Mouse (Mus musculus) midbrain, embryonic 12.5 days (tissue): Measurements from ENCODE around the gene Esrra. TPM values are rescaled to one million over a fixed set of nuclear protein-coding genes. Genes with fewer than 3 reads are reported as not detected.

Experiments
- ATAC-seq: fragments of 200-750 bp; cut with Nextera tagmentation; 2 replicates; pipeline ENCODE4 v1.8.0; 2017; ENCODE audit warnings: low read depth, moderate TSS enrichment, moderate library complexity; ENCODE audit not compliant: low FRiP score
- H3K27ac ChIP-seq: fragments of 300-500 bp; sonication (generic); replicated peaks from 2 replicates; pipeline ENCODE4 v1.5.1; 2016; ENCODE audit warnings: mild to moderate bottlenecking
- H3K27me3 ChIP-seq: fragments of 300-500 bp; sonication (generic); 2 replicates; pipeline ENCODE4 v1.6.1; 2016; ENCODE audit warnings: mild to moderate bottlenecking
- H3K36me3 ChIP-seq: fragments of 300-500 bp; sonication (generic); 2 replicates; pipeline ENCODE4 v1.6.1; 2016
- H3K4me1 ChIP-seq: fragments of 300-500 bp; sonication (generic); 2 replicates; pipeline ENCODE4 v1.6.1; 2016
- H3K4me2 ChIP-seq: fragments of 300-500 bp; sonication (generic); replicated peaks from 2 replicates; pipeline ENCODE4 v1.6.1; 2016; ENCODE audit warnings: mild to moderate bottlenecking, moderate library complexity
- H3K4me3 ChIP-seq: fragments of 300-500 bp; sonication (generic); 2 replicates; pipeline ENCODE4 v1.5.1; 2016; ENCODE audit warnings: mild to moderate bottlenecking
- H3K9ac ChIP-seq: fragments of 300-500 bp; sonication (generic); replicated peaks from 2 replicates; pipeline ENCODE4 v1.6.1; 2016; ENCODE audit warnings: mild to moderate bottlenecking, moderate library complexity
- H3K9me3 ChIP-seq: fragments of 300-500 bp; sonication (generic); 2 replicates; pipeline ENCODE4 v1.6.1; 2016; ENCODE audit warnings: mild to moderate bottlenecking
- WGBS: fragments of 180-500 bp; shearing (Covaris S2); methylation state at CpG from one replicate; pipeline ENCODE4 v1.1.7; 2016; 5-methylcytosine and 5-hydroxymethylcytosine counted together
- polyA plus RNA-seq: library from polyadenylated mRNA; unstranded; fragments of >200 nt; fragmentation: Nextera tagmentation; extraction: Ambion mirVana; gene quantifications from 2 replicates; pipeline ENCODE4 v1.2.1, GENCODE M21; 2016

Gene Esrra
- polyA plus RNA-seq, 1 experiment from 2014 or later: 13.9 TPM

DNA sequence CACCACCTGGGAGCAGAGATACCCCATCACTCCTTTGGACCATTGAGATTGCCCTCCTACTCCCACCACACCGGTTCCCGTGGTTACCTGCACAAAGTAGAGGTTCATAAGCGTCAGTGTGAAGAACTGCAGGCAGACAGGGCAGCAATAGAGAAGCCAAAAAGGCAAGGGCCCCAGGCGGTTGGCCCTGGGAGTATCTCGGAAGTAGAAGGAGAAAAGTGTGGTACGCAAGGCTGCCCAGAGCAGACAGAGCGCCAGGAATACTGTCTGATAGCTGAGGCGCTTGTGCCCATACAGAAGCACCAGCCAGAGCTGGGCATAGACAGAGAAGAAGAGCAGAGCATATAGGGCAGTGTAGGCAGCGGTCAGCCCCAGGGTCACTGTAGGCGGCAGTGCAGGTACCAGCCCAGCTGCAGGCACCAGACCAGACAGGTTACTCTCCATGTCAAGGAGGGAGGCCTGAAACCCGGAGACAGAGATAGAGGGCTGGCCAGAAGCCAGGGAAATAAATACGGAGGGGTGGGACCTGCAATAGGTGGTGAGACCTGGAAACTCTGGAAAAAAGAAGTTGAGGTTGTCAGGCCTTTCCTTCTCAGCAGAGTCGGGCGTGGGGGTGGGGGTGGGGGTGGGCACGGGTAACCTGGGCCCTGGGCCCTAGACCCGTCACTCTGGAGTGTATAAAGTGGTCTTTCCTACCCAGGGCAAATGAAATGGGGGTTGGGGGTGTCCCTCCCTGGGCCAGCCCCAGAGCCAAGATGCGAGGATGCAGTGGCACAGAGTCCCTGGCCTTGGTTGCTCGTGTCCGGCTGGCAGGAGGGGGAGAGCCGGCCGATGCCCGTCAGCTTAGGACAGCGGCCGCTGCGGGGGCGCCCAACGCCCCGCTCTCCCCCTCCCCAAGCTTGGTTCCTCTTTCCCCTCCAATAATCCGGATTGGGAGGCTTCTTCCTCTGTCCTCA is 19.1 kb upstream of the Esrra start:
- peak overlapping the region; percentile 94 for H3K27ac ChIP-seq

DNA sequence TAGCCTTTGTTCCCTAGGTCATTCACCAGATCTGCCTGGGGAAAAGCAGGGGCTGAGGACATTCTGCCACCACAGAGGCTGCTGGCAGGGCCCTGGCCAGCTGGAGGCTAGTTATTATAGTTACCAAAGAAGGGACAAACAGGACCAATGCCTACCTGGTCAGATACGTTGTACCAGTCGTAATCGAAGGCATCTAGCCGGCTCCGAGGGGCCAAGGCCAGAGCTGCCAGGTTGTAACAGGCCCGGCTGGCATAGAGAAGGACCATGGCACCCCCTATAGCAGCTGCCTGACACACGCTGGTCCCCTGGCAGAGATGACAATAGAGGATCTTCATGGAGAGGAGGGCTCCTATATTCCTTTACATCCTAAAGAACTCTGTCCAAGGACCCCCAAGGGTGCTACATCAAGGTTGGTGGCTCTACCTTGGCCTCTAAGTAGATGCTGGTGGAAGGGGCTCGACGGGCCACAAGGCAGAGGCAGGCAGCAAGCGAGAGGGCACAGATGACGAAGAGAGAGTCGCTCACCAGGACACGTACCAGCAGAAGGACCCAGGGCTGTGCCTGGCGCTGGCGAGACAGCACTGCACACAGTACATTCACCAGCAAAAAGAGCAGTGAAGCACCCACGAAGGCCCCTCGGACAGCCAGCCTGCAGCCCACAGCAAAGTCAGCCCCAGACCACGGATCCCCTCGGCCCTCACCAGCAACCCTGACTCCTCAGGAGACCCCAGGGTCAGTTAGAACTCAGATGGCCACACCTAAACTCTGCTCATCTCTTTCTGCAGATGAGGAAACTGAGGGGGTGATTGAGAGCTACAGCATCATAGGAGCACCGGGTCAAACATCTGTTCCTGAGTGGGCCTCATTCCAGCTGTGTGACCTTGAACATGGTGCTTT is 17.7 kb upstream of the Esrra start:
- H3K9me3 ChIP-seq: no peaks in the 10 kb centered on the region
- 89% methylated on average over 20 of the region's 20 CpGs for WGBS
- H3K27me3 ChIP-seq: peaks cover 31% of the 10 kb centered on the region
- no peak for ATAC-seq
- peak overlapping the region; percentile 98 for H3K4me2 ChIP-seq
- H3K36me3 ChIP-seq: no peaks in the 10 kb centered on the region
- H3K4me3 ChIP-seq: no peak overlapping the region
- H3K27ac ChIP-seq: no peak overlapping the region
- peaks cover 33% of the 10 kb centered on the region for H3K4me1 ChIP-seq
- H3K9ac ChIP-seq: peak overlapping the region; percentile 37; the same call in 1 of the 2 replicates

More for the DNA sequence above, 19.1 kb upstream of the Esrra start:
- Histone ChIP-seq H3K27me3 (peaks cover 18% of the 10 kb centered on the region), H3K9me3 (no peaks in the 10 kb centered on the region), H3K4me1 (peaks cover 32% of the 10 kb centered on the region), H3K4me3 (peak overlapping the region; percentile 77), H3K4me2 (peak overlapping the region; percentile 98), H3K36me3 (no peaks in the 10 kb centered on the region), H3K9ac (peak overlapping the region; percentile 84)
- WGBS: 27% methylated on average over 24 of the region's 29 CpGs
- ATAC-seq: peak; percentile 11; the same call in 1 of the 2 replicates

- Histone ChIP-seq H3K4me2 (no peak overlapping the region), H3K9ac (no peak overlapping the region)
- 81% methylated on average over 16 of the region's 16 CpGs for WGBS
Measured at GRCm38 (mm10) chr19:6937541-6938465, 16.2 kb upstream of the Esrra start.

DNA sequence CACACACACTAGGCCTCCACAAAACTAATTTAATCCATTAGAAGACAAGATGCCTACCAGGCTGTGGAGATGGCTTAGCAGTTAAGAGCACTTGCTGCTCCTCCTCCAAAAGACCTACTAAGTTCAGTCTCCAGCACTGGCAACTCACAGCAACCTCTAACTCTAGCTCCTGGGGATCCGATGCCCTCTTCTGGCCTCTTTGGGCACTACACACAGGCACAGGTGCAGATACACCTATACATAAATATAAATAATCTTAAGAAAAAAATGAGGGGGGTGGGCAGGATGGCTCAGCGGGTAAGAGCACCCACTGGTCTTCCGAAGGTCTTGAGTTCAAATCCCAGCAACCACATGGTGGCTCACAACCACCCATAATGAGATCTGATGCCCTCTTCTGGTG is 14.7 kb upstream of the Esrra start:
- peaks cover 34% of the 10 kb centered on the region for H3K4me1 ChIP-seq
- no peak for ATAC-seq
- no peaks in the 10 kb centered on the region for H3K36me3 ChIP-seq
- H3K9ac ChIP-seq: no peak overlapping the region
- peaks cover 62% of the 10 kb centered on the region for H3K27me3 ChIP-seq
- H3K9me3 ChIP-seq: no peaks in the 10 kb centered on the region
- no peak overlapping the region for H3K27ac ChIP-seq
- H3K4me2 ChIP-seq: no peak overlapping the region
- 20% methylated on average over 3 of the region's 3 CpGs for WGBS
- H3K4me3 ChIP-seq: no peak overlapping the region

More at GRCm38 (mm10) chr19:6937541-6938465, 16.2 kb upstream of the Esrra start:
- H3K9me3 ChIP-seq: no peaks in the 10 kb centered on the region
- peaks cover 47% of the 10 kb centered on the region for H3K27me3 ChIP-seq
- no peak overlapping the region for H3K4me3 ChIP-seq
- H3K36me3 ChIP-seq: no peaks in the 10 kb centered on the region
- no peak for ATAC-seq
- H3K4me1 ChIP-seq: peaks cover 39% of the 10 kb centered on the region
- no peak overlapping the region for H3K27ac ChIP-seq

DNA sequence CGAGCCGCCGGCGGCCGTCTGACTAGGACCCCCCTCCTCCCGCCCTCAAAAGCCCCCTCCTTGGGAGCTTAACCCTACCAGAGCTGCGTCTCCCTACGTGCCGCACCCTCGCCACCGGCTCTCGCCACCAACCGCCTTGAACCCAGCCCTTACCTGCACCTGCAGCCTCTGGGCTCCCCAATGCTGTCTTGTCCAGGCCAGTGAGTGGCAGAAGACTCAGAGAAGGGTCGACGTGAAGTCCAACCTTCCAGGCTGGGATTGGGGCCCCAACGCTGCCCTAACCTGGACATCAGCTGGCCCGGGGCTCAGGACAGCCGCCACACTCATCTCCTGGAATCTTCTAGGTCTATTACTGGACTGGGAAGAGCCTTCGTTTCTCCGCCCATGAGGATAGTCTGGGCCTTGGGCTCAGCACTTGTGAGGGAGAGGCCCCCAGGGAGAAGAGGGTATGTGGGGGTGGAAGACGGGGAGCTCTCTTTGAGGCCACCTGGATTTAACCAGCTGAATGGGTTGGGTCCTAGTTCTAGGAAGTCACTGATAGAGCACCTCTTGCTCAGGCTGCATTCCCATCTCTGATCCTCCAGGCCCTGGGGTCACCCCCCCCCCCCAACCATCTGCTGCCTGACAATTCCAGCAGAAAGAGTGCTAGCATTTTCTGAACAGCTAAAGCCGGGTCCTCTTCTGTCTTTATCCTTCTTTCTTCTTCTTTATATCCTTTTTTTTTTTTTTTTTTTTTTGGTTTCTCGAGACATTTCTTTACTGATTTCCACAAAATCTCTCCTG is 12.8 kb upstream of the Esrra start, which contains the start of gene Kcnk4:
Gene Kcnk4 (minus strand): TSS at position 321 of the 783 bp plus-strand sequence.
- no peaks in the 10 kb centered on the region for H3K9me3 ChIP-seq
- H3K9ac ChIP-seq: peak within 1 kb of the TSS; percentile 37; the same call in 1 of the 2 replicates
- ATAC-seq: 0 out of 2 replicates have a peak, but pooled peaks have one; percentile 34
- H3K36me3 ChIP-seq: no peaks in the 10 kb centered on the region
- H3K27ac ChIP-seq: no peak within 1 kb of the TSS
- WGBS: 9% methylated on average over 23 of the region's 23 CpGs
- peaks cover 78% of the 10 kb centered on the region for H3K27me3 ChIP-seq
- peak within 1 kb of the TSS; percentile 38 for H3K4me3 ChIP-seq
- H3K4me1 ChIP-seq: peaks cover 16% of the 10 kb centered on the region
- peak within 1 kb of the TSS; percentile 53 for H3K4me2 ChIP-seq

DNA sequence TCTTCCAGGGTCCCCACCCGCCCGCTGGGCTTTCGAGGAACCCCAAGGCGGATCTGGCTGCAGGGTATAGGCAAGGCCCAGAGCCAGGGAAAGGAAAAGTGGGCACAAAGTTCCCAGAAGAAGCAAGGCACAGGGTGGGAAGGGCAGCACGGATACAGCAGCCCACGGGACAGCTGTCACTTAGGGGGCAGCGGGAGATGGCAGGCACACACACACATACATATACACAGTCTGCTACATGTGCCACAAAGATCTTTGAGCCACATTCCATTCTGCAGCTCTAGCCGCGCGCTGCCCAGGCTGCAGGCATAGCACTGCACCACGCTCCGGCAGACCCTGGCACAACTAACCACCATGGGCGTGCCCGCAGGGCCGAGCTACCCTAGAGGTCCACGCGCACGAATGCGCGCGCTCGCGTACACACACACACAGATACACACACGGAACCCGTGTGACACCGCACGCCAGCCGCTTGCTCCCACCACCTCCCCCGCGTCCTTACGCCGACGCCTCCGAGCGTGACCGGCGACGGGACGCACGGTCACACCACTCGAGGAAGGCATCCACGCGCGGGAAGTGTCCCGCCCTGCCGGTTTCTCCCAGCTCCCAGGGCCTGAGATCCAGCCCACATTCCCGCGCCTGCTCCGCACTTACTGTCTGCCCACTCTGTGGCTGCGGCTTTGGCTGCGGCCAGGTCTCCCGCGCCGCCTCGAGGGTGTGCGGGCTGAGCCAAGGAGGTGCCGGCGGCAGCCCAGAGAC is 12.0 kb upstream of the Esrra start:
- Histone ChIP-seq H3K9ac (peak overlapping the region; percentile 37; the same call in 1 of the 2 replicates), H3K27ac (no peak overlapping the region), H3K36me3 (no peaks in the 10 kb centered on the region), H3K9me3 (no peaks in the 10 kb centered on the region), H3K4me2 (peak overlapping the region; percentile 53), H3K4me3 (peak overlapping the region; percentile 38), H3K27me3 (peaks cover 83% of the 10 kb centered on the region), H3K4me1 (peaks cover 12% of the 10 kb centered on the region)
- 0 out of 2 replicates have a peak, but pooled peaks have one; percentile 16 for ATAC-seq
- WGBS: 4% methylated on average over 57 of the region's 58 CpGs

GRCm38 (mm10) chr19:6933102-6933435 is 11.5 kb upstream of the Esrra start:
- 17% methylated on average over 4 of the region's 4 CpGs for WGBS
- Histone ChIP-seq H3K4me2 (no peak overlapping the region), H3K4me3 (0 out of 2 replicates have a peak overlapping the region, but pooled peaks have one; percentile 38)

DNA sequence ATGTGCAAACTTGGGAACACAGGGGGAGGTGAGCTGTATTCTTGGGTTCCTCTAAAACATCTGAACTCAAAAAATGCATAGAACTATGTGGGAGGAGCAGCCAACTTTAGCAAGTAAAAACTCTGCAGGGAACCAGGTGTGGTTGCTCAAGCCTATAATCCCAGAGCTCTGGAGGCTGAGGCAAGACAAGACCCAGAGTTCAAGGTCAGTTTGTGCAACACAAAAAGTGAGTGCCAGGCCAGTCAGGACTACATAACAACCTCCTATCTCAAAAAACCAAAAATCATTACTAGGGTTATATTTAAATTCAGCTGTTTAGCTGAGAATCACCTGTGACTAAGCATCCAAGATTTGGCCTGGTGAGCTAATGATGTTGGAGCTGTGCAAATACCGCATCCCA is 10.4 kb upstream of the Esrra start:
- no peaks in the 10 kb centered on the region for H3K9me3 ChIP-seq
- H3K4me3 ChIP-seq: no peak overlapping the region
- no peak overlapping the region for H3K9ac ChIP-seq
- no peaks in the 10 kb centered on the region for H3K36me3 ChIP-seq
- H3K27ac ChIP-seq: no peak overlapping the region
- 65% methylated on average over 1 of the region's 1 CpGs for WGBS
- ATAC-seq: no peak
- H3K4me2 ChIP-seq: no peak overlapping the region
- peaks cover 15% of the 10 kb centered on the region for H3K4me1 ChIP-seq
- H3K27me3 ChIP-seq: peaks cover 92% of the 10 kb centered on the region

More at GRCm38 (mm10) chr19:6933102-6933435, 11.5 kb upstream of the Esrra start:
- Histone ChIP-seq H3K36me3 (no peaks in the 10 kb centered on the region), H3K27me3 (peaks cover 86% of the 10 kb centered on the region), H3K27ac (no peak overlapping the region), H3K4me1 (peaks cover 12% of the 10 kb centered on the region), H3K9ac (no peak overlapping the region), H3K9me3 (no peaks in the 10 kb centered on the region)
- ATAC-seq: no peak

- Histone ChIP-seq H3K36me3 (no peaks in the 10 kb centered on the region), H3K9ac (no peak overlapping the region), H3K4me1 (peaks cover 21% of the 10 kb centered on the region), H3K9me3 (no peaks in the 10 kb centered on the region), H3K4me2 (no peak overlapping the region), H3K4me3 (no peak overlapping the region), H3K27ac (no peak overlapping the region), H3K27me3 (peaks cover 97% of the 10 kb centered on the region)
- no peak for ATAC-seq
- 0% methylated on average over 1 of the region's 2 CpGs for WGBS
Measured at GRCm38 (mm10) chr19:6931002-6931401, 9.4 kb upstream of the Esrra start.

GRCm38 (mm10) chr19:6928080-6928479 is 6.5 kb upstream of the Esrra start:
- Histone ChIP-seq H3K4me1 (peaks cover 23% of the 10 kb centered on the region; the same call in 1 of the 2 replicates), H3K9ac (no peak overlapping the region), H3K4me2 (no peak overlapping the region), H3K27me3 (peaks cover 97% of the 10 kb centered on the region), H3K36me3 (no peaks in the 10 kb centered on the region), H3K9me3 (no peaks in the 10 kb centered on the region), H3K27ac (no peak overlapping the region), H3K4me3 (no peak overlapping the region)
- no peak for ATAC-seq
- 6% methylated on average over 9 of the region's 9 CpGs for WGBS
